Mouse (Mus musculus): ENCODE results near the gene Ptch2. TPM values are rescaled to one million over a fixed set of nuclear protein-coding genes. Genes with fewer than 3 reads are reported as not detected.

The Ptch2 gene
- polyA plus RNA-seq, 2 experiments, result 0.55 to 0.61 TPM

DNA sequence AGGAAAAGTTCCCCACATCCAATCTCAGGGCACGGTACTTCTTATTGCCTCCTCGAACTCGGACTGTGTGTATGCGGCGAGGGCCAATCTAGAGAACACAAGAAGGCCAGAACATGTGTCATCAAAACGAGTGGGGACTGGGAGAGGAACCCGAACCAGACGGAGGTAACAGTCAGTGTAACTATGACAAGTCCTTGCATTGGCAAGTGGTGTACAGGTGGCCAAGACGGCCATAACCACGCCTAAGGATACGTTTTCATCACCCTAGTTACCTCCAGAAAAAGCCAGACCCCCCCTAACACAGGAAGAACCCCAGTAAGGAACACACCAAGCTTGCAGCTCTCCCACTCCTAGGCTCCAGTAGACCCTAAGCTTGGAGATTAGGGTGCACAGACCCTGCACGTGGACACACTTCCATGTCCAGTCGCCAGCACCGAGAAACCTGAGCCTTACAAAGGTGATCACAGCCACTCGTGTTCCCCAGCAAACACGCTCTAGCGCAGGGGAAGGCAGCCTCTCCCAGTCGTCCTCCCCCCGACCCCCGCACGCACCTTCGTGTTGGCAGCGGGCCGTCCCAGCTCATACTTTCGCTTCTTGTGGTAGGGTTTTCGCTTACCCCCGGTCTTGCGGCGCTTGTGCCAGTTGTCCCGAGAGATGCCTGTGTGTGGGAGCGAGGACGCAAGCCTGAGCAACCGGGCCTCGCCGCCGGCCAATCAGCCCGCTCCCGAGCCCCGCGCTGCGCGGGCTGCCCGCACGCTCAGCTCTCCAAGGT, 59.3 kb downstream of the Ptch2 start:
- no peaks in the 10 kb centered on the region for H3K27me3 ChIP-seq (ENCODE audit: control insufficient read depth, insufficient read depth, low read length)
- TF ChIP-seq CTCF (IDR thresholded peaks at IDR 0.05; ENCODE audit: low read depth), result no peak
- no peak for TF ChIP-seq EP300 (IDR thresholded peaks at IDR 0.05; ENCODE audit: low read depth)
- peak; percentile 1; the same call in 1 of the 2 replicates for ATAC-seq (ENCODE audit: insufficient read depth)
- peak overlapping the region; percentile 81 for H3K4me2 ChIP-seq (ENCODE audit: low read depth)
- peaks cover 56% of the 10 kb centered on the region for H3K36me3 ChIP-seq (replicated peaks; ENCODE audit: control insufficient read depth, insufficient read depth, low read depth)
- H3K9me3 ChIP-seq (ENCODE audit: control insufficient read depth, low read length), result no peaks in the 10 kb centered on the region
- H3K4me1 ChIP-seq (replicated peaks; ENCODE audit: control insufficient read depth in 2 of 2, insufficient read depth in 2 of 2, low read length in 1 of 2), result peaks cover 9 to 17% of the 10 kb centered on the region in 2 experiments
- DNase-seq (ENCODE audit: low read depth in 3 of 3, low spot score in 3 of 3), result no peak
- peak overlapping the region; percentile 85 to 92 for H3K4me3 ChIP-seq (ENCODE audit: insufficient read depth in 1 of 2, low read depth in 2 of 2, low read length in 2 of 2)
- under 1% methylated on average over 44 of the region's 44 CpGs for WGBS (ENCODE audit: insufficient replicate concordance)
- H3K9ac ChIP-seq (replicated peaks), result peak overlapping the region; percentile 96
- H3K27ac ChIP-seq, result peak overlapping the region; percentile 17

DNA sequence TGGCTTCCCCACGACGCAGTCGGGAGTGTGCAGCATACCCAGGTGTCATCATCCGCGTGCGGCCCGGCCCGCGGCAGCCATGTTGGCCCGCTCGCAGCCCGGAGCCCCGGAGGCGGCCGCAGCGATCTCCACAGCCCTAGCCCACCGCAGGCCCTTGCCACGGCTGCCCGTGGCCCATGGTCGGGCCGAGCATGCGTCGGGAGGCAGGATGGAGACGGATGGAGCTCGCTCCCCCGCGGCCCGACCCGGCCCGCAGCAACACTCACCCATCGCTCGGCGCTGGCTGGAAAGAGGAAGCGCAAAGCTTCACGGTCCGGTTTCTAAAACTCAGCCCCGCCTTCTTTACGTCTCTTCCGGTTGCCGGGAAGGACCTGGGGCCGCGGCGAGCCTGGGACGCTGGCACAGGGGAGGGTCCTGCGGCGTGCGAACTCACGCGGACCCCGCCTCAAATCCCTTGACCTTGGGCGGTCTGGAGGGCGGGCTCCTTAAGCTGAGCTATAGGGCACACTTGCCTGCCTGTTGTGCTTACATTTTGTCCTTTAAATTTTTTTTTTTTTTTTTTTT, 60.0 kb downstream of the Ptch2 start, which contains the start of gene Rps8:
Gene Rps8 (minus strand): TSS at position 452 of the 564 bp plus-strand sequence.
- Histone ChIP-seq H3K27me3 (ENCODE audit: control insufficient read depth, insufficient read depth, low read length) (no peaks in the 10 kb centered on the region), H3K4me2 (ENCODE audit: low read depth) (peak within 1 kb of the TSS; percentile 81), H3K27ac (peak within 1 kb of the TSS; percentile 17), H3K9me3 (ENCODE audit: control insufficient read depth, low read length) (no peaks in the 10 kb centered on the region), H3K4me1 (replicated peaks; ENCODE audit: control insufficient read depth in 2 of 2, insufficient read depth in 2 of 2, low read length in 1 of 2) (peaks cover 9 to 17% of the 10 kb centered on the region in 2 experiments), H3K36me3 (replicated peaks; ENCODE audit: control insufficient read depth, insufficient read depth, low read depth) (peaks cover 54% of the 10 kb centered on the region), H3K4me3 (ENCODE audit: insufficient read depth in 1 of 2, low read depth in 2 of 2, low read length in 2 of 2) (peak within 1 kb of the TSS; percentile 85 to 92), H3K9ac (replicated peaks) (peak within 1 kb of the TSS; percentile 96)
- DNase-seq (ENCODE audit: low read depth in 3 of 3, low spot score in 3 of 3) (peak; percentile 76 to 79 (median 77)), ATAC-seq (ENCODE audit: insufficient read depth) (peak; percentile 88)
- WGBS (ENCODE audit: insufficient replicate concordance), result 0% methylated on average over 52 of the region's 52 CpGs
- no peak for TF ChIP-seq EP300 (IDR thresholded peaks at IDR 0.05; ENCODE audit: low read depth)
- TF ChIP-seq CTCF (IDR thresholded peaks at IDR 0.05; ENCODE audit: low read depth), result 0 out of 2 replicates have a peak, but pooled peaks have one; percentile 6

DNA sequence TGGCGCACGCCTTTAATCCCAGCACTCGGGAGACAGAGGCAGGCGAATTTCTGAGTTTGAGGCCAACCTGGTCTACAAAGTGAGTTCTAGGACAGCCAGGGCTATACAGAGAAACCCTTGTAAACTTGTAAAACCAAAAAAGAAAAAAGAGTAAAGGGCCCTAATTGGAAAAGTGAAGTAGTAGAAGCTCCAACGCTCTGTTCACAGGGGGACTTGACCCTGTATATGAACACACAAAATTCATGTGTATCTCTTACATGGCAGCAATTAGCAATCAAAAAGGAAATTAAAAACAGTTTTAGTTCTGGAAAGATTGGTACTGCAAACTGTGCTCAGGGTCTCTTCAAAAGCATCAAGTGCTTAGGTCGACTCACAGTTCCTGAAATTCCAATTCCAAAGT, 60.5 kb downstream of the Ptch2 start:
- no peak for ATAC-seq (ENCODE audit: insufficient read depth)
- no peak for TF ChIP-seq EP300 (IDR thresholded peaks at IDR 0.05; ENCODE audit: low read depth)
- TF ChIP-seq CTCF (IDR thresholded peaks at IDR 0.05; ENCODE audit: low read depth), result no peak
- Histone ChIP-seq H3K27ac (peak overlapping the region; percentile 17), H3K9me3 (ENCODE audit: control insufficient read depth, low read length) (no peaks in the 10 kb centered on the region), H3K27me3 (ENCODE audit: control insufficient read depth, insufficient read depth, low read length) (no peaks in the 10 kb centered on the region), H3K4me1 (replicated peaks; ENCODE audit: control insufficient read depth in 2 of 2, insufficient read depth in 2 of 2, low read length in 1 of 2) (peaks cover 9 to 17% of the 10 kb centered on the region in 2 experiments), H3K4me3 (ENCODE audit: insufficient read depth in 1 of 2, low read depth in 2 of 2, low read length in 2 of 2) (peak overlapping the region; percentile 85 to 92; a peak in 3 of 4 replicates), H3K36me3 (replicated peaks; ENCODE audit: control insufficient read depth, insufficient read depth, low read depth) (peaks cover 53% of the 10 kb centered on the region), H3K4me2 (ENCODE audit: low read depth) (peak overlapping the region; percentile 81), H3K9ac (replicated peaks) (peak overlapping the region; percentile 96)
- DNase-seq (ENCODE audit: low read depth in 3 of 3, low spot score in 3 of 3), result no peak
- WGBS (ENCODE audit: insufficient replicate concordance), result 22% methylated on average over 6 of the region's 6 CpGs

DNA sequence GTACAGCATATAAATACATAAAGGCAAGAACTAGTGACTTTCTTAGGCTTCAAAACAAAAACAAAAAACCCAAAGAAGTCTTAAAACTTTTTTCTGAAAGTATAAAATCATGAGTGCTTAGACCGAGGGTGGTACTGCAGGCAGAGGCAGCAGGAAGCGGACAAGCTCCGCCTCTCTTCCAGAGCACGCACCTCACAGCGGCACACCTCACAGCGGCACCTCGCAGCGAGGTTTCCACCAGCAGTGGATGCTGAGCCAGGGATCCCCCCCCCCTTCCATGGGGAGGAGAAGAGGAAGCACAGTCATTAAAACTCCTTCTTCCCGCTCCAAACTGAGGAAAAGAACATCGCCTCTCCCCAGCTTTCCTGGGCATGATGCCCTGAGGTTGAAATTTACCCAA, 63.8 kb downstream of the Ptch2 start:
- Histone ChIP-seq H3K9me3 (ENCODE audit: control insufficient read depth, low read length) (no peaks in the 10 kb centered on the region), H3K9ac (replicated peaks) (no peak overlapping the region), H3K36me3 (replicated peaks; ENCODE audit: control insufficient read depth, insufficient read depth, low read depth) (peaks cover 52% of the 10 kb centered on the region), H3K27me3 (ENCODE audit: control insufficient read depth, insufficient read depth, low read length) (no peaks in the 10 kb centered on the region), H3K4me2 (ENCODE audit: low read depth) (no peak overlapping the region), H3K4me3 (ENCODE audit: insufficient read depth in 1 of 2, low read depth in 2 of 2, low read length in 2 of 2) (no peak overlapping the region), H3K27ac (no peak overlapping the region), H3K4me1 (replicated peaks; ENCODE audit: control insufficient read depth in 2 of 2, insufficient read depth in 2 of 2, low read length in 1 of 2) (peaks cover 3% of the 10 kb centered on the region in 2 experiments; a peak in 1 of 4 replicates)
- WGBS (ENCODE audit: insufficient replicate concordance), result 86% methylated on average over 10 of the region's 10 CpGs
- no peak for TF ChIP-seq CTCF (IDR thresholded peaks at IDR 0.05; ENCODE audit: low read depth)
- no peak for TF ChIP-seq EP300 (IDR thresholded peaks at IDR 0.05; ENCODE audit: low read depth)
- DNase-seq (ENCODE audit: low read depth in 3 of 3, low spot score in 3 of 3) (no peak), ATAC-seq (ENCODE audit: insufficient read depth) (no peak)

DNA sequence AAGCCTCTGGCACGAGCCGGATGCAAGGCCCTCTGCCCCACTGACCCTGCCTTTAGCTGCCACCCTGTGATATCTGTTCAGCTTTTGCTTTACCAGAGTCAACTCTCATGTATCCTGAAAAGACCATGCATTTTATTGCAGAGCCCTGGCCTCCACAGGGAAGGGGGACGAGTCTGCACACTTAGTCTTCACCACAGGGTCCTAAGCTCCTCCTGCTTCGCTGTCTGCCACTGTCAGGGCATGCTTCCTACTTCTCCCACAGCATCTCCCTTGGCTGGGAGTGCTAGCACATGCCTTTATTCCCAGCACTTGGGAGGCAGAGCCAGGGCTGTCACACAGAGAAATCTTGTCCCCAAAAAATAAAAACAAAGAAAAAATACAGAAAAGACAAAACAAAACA, 65.3 kb downstream of the Ptch2 start:
- Histone ChIP-seq H3K9ac (replicated peaks) (no peak overlapping the region), H3K4me1 (replicated peaks; ENCODE audit: control insufficient read depth in 2 of 2, insufficient read depth in 2 of 2, low read length in 1 of 2) (peaks cover 3% of the 10 kb centered on the region in 2 experiments; a peak in 1 of 4 replicates), H3K27me3 (ENCODE audit: control insufficient read depth, insufficient read depth, low read length) (no peaks in the 10 kb centered on the region), H3K27ac (no peak overlapping the region), H3K9me3 (ENCODE audit: control insufficient read depth, low read length) (no peaks in the 10 kb centered on the region), H3K4me3 (ENCODE audit: insufficient read depth in 1 of 2, low read depth in 2 of 2, low read length in 2 of 2) (no peak overlapping the region), H3K4me2 (ENCODE audit: low read depth) (no peak overlapping the region), H3K36me3 (replicated peaks; ENCODE audit: control insufficient read depth, insufficient read depth, low read depth) (peaks cover 63% of the 10 kb centered on the region)
- WGBS (ENCODE audit: insufficient replicate concordance), result 81% methylated on average over 4 of the region's 4 CpGs
- DNase-seq (ENCODE audit: low read depth in 3 of 3, low spot score in 3 of 3), result no peak
- TF ChIP-seq CTCF (IDR thresholded peaks at IDR 0.05; ENCODE audit: low read depth) (no peak), EP300 (IDR thresholded peaks at IDR 0.05; ENCODE audit: low read depth) (no peak)
- ATAC-seq (ENCODE audit: insufficient read depth), result no peak

Small RNAs within 50 kb of the gene (microRNA-seq; reads per million reads assigned to microRNA genes)
- gene Gm22398, result not detected

Other genes with a start within 250 kb of the Ptch2 start
- 0.06 and 0.10 TPM in 2 replicates for gene Zswim5, start 218.7 kb upstream of the Ptch2 start, polyA plus RNA-seq (2012; rRNA removed)
- gene Zswim5, start 218.7 kb upstream of the Ptch2 start, polyA plus RNA-seq (2014; fragmentation: Nextera tagmentation; extraction: Ambion mirVana), result 0.03 and 0.04 TPM in 2 replicates
- 414 and 441 TPM in 2 replicates for gene Urod, start 101.7 kb upstream of the Ptch2 start, polyA plus RNA-seq (2012; rRNA removed)
- 567 and 604 TPM in 2 replicates for gene Urod, start 101.7 kb upstream of the Ptch2 start, polyA plus RNA-seq (2014; fragmentation: Nextera tagmentation; extraction: Ambion mirVana)
- gene Hectd3, start 100.8 kb upstream of the Ptch2 start, polyA plus RNA-seq (2012; rRNA removed), result 8.0 and 8.9 TPM in 2 replicates
- 4.9 and 5.7 TPM in 2 replicates for gene Hectd3, start 100.8 kb upstream of the Ptch2 start, polyA plus RNA-seq (2014; fragmentation: Nextera tagmentation; extraction: Ambion mirVana)
- gene Eif2b3, start 76.7 kb upstream of the Ptch2 start, polyA plus RNA-seq (2012; rRNA removed), result 12.3 and 17.3 TPM in 2 replicates
- 32.7 and 34.3 TPM in 2 replicates for gene Eif2b3, start 76.7 kb upstream of the Ptch2 start, polyA plus RNA-seq (2014; fragmentation: Nextera tagmentation; extraction: Ambion mirVana)
- gene Btbd19, start 29.6 kb downstream of the Ptch2 start, polyA plus RNA-seq (2012; rRNA removed), result 2.7 and 2.9 TPM in 2 replicates
- 2.3 and 2.5 TPM in 2 replicates for gene Btbd19, start 29.6 kb downstream of the Ptch2 start, polyA plus RNA-seq (2014; fragmentation: Nextera tagmentation; extraction: Ambion mirVana)
- gene Tctex1d4, start 30.7 kb downstream of the Ptch2 start, polyA plus RNA-seq (2012; rRNA removed), result not detected in 2 replicates
- not detected in 2 replicates for gene Tctex1d4, start 30.7 kb downstream of the Ptch2 start, polyA plus RNA-seq (2014; fragmentation: Nextera tagmentation; extraction: Ambion mirVana)
- gene Plk3, start 37.9 kb downstream of the Ptch2 start, polyA plus RNA-seq (2012; rRNA removed), result 1.7 and 2.0 TPM in 2 replicates
- gene Plk3, start 37.9 kb downstream of the Ptch2 start, polyA plus RNA-seq (2014; fragmentation: Nextera tagmentation; extraction: Ambion mirVana), result 1.1 TPM in 2 replicates
- 908 and 935 TPM in 2 replicates for gene Rps8, start 60.2 kb downstream of the Ptch2 start, polyA plus RNA-seq (2012; rRNA removed)
- 901 and 915 TPM in 2 replicates for gene Rps8, start 60.2 kb downstream of the Ptch2 start, polyA plus RNA-seq (2014; fragmentation: Nextera tagmentation; extraction: Ambion mirVana)
- 13.2 and 19.4 TPM in 2 replicates for gene Kif2c, start 86.6 kb downstream of the Ptch2 start, polyA plus RNA-seq (2012; rRNA removed)
- 30.1 and 31.3 TPM in 2 replicates for gene Kif2c, start 86.6 kb downstream of the Ptch2 start, polyA plus RNA-seq (2014; fragmentation: Nextera tagmentation; extraction: Ambion mirVana)
- gene Tmem53, start 155.9 kb downstream of the Ptch2 start, polyA plus RNA-seq (2012; rRNA removed), result 2.4 and 3.1 TPM in 2 replicates
- gene Tmem53, start 155.9 kb downstream of the Ptch2 start, polyA plus RNA-seq (2014; fragmentation: Nextera tagmentation; extraction: Ambion mirVana), result 6.7 and 7.6 TPM in 2 replicates
- gene Armh1, start 156.1 kb downstream of the Ptch2 start, polyA plus RNA-seq (2012; rRNA removed), result 0.08 TPM in 1 of 2 replicates, not detected in the other
- gene Armh1, start 156.1 kb downstream of the Ptch2 start, polyA plus RNA-seq (2014; fragmentation: Nextera tagmentation; extraction: Ambion mirVana), result not detected in 2 replicates

Data from liver, embryonic 14.5 days (tissue).